Mouse (Mus musculus) brain, adult 2 months (tissue): ENCODE results near the gene Wfdc15a.
A peak's percentile ranks its signal among the peaks of the same experiment; 100 is the strongest.

Experiments used
- DNase-seq: peaks from one replicate; pipeline ENCODE4 v3.0.0; 2011; ENCODE audit warnings: low read depth, low spot score

Wfdc15a gene

GRCm38 (mm10) chr2:164177831-164178230 lies 22.1 kb downstream of the Wfdc15a start:
- DNase-seq = no peak

- peak; percentile 55 for DNase-seq
Measured at GRCm38 (mm10) chr2:164175850-164176249, 24.1 kb downstream of the Wfdc15a start.

GRCm38 (mm10) chr2:164174649-164175395 lies 25.1 kb downstream of the Wfdc15a start:
- peak; percentile 95 for DNase-seq

GRCm38 (mm10) chr2:164173394-164173793 lies 26.5 kb downstream of the Wfdc15a start:
- DNase-seq = peak; percentile 43

- peak; percentile 35 for DNase-seq
Measured at GRCm38 (mm10) chr2:164170902-164171301, 29.0 kb downstream of the Wfdc15a start, which contains the start of gene Kcns1. Gene Kcns1, minus strand, starts transcription at chr2:164171113.

GRCm38 (mm10) chr2:164170326-164170725 lies 29.6 kb downstream of the Wfdc15a start:
- DNase-seq = peak; percentile 35

- DNase-seq = peak; percentile 65
Measured at GRCm38 (mm10) chr2:164168571-164168946, 31.4 kb downstream of the Wfdc15a start.

DNA sequence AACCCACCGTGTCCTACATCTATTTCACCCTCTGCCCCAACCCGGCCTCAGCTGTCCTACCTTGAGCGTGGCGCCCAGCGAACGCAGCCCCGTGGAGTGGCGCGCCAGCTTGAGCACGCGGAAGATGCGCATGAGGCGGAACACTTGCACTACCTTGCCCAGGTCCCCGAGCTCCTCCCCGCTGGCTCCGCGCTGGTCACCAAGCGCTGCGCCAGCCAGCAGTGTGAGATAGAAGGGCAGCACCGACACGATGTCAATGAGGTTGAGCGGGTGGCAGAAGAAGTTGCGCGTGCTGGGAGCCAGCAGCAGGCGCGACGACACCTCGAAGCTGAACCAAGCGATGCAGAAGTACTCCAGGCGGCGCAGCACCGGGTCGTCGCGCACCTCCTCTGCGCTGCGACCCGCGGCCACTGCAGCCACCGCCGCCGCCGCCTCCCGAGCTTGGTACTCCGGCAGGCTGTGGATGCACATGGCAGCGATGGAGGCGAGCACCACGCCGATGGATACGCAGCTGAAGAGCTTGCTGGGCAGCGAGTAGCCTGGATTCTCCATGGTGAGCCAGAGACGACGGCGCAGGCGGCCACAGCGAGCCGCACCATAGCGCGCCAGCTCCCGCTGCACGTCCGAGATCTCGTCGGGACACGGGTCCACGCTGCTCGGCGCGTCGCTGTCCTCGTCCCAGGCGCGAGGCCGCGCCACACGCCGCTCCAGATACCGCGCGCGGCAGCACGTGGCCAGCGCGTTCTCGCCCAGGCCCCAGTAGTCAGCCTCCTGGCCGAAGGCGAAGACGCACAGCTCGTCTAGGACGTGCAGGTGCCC lies 32.0 kb downstream of the Wfdc15a start:
- DNase-seq = no peak

DNA sequence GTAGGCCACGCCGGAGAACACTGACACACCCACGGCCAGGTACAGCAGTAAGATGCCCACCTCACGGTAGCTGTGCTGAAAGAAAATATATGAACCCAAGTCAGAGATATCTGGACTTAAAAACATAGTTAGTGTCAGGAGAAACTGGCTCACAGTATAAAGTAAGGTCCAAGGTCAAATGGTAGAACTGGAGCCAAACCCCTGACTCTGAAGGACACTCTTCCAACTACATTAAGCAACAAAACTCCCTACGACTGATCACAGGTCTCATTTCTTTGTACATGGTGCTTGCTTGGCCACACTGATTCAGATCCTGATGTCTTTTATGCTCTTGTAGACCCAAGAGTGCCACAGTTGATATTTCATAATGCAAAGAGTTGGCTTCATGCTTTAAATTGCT lies 35.0 kb downstream of the Wfdc15a start:
- DNase-seq = no peak

DNA sequence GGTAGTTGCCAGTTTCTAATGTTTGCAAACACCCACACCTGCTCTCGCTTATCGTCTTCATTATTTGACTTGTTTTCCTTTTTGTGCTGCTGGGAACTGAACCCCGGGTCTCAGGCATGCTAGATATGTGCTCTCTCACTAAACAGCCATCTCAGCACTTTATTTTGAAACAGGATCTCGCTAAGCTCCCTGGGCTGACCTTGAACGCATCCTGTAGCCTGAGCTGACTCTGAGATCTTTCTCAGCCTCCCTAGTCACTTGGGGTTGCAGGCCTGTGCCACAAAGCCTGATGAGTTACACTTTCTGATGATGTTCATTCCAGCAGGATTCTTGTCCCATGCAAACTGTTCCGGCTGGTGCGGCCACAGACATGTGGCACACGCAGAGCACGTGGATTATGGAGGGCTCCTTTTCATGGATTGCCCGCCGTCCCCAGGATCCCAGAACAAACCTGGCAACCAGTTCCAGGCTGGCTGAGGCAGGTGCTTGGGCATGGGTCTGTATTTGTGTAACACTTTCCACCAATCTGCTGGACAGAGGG lies 38.3 kb downstream of the Wfdc15a start:
- no peak for DNase-seq

DNA sequence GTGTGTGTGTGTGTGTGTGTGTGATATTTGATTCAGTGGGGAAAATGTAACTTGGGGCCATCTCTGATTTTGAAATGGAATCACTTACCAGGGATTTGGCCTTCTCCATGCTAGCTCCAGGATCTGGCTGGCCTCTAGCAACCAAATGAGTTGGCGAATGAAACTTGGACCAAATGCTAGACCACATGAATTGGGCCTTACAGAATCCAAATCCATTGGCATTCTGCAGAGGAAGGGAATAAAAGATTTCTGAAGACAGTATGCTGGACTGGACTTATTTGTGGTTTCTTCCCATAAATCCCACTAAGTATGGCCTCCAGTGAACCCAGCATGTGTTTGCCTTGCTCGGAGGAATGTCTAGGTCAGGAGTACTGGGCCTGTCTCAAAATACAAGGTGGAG lies 41.1 kb downstream of the Wfdc15a start:
- no peak for DNase-seq

DNA sequence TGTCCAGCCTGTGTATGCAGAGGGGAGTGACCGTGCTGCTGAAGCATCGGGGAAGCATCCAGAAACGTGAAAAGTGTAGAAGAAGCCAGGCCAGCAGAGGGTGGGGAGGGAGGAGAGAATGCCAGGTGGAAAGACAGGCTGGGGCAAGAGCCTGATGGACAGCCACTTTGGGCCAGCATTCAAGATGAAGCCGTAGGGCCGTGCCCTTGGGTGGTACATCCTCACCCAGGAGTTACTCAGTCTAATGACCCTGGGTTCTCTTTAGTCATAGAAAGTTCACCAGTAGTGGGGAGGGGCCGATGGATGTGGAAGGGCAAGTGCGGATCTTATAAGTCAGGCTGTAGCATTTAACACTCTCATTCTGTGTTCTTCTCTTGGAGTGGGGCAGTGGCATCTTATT lies 43.8 kb downstream of the Wfdc15a start:
- DNase-seq = no peak

DNA sequence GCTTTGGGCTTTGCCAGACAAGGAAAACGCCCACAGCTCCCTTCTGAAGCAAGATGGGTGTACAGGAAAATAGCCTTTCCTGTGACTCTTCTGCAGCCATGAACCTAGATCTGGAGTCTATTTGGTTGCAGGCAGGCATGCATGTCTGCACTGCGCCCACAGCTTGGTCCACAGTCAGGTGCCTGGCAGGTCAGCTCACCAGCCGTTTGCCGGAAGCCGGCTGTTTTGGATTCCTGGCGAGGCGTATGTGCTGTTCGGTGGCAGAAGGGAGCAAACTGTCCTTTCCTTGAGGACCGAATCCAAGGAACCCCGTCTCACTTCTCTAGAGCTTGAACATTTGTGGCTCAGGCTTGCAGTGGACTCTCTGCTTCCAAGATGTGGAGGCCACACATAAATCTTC lies 45.9 kb downstream of the Wfdc15a start:
- peak; percentile 77 for DNase-seq

- DNase-seq = no peak
Measured at GRCm38 (mm10) chr2:164152341-164152740, 47.6 kb downstream of the Wfdc15a start.

DNA sequence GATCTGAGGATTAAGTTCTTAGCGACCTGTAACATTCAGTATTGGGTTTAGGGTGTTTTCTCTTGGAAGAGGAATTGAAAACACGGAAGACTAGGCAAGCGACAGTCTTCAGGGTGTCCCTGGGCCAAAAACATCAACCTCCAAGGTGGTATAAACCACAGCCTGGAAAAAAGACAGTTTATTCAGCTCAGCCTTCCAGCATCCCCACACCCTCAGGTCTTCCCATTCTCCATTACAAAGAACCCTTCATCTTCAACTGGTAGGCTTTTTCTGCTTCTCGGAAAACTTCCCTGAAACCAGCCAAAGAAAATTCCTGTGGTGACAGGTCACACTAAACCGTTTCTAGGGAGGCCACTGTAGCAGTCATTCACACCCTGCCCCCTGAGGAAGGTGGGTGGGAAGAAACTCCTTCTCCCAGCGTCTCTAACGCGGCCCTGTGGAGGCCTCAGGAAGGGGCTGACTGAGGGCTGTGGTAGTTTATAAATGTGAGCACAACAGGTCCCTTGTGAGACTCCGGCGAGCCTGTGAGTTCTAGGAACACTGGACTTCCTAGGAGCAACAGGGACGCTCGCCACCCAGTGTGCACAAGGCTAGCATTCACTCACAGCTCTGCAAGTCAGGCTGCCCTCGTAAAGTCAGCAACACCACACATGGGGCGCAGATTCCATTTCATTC lies 49.7 kb downstream of the Wfdc15a start:
- peak; percentile 61 for DNase-seq
